Mouse (Mus musculus): ENCODE data around the gene Slk. TPM values are rescaled to one million over a fixed set of nuclear protein-coding genes. Genes with fewer than 3 reads are reported as not detected.

The Slk gene
- total RNA-seq, 2 experiments from 2014 or later, result 51.3 to 55.7 TPM

- Histone ChIP-seq H3K27ac (no peak overlapping the region), H3K4me3 (no peak overlapping the region)
- no peak for DNase-seq (ENCODE audit: extremely low spot score in 1 of 2, low spot score in 2 of 2)
- intact Hi-C loops (cut with DNase I), result no loop called here
- TF ChIP-seq CTCF (IDR thresholded peaks at IDR 0.05), result no peak
Observed at GRCm38 (mm10) chr19:47573718-47574117, 5.8 kb upstream of the Slk start.

GRCm38 (mm10) chr19:47578581-47579224, 775 bp upstream of the Slk start:
- intact Hi-C loops (cut with DNase I), result loop anchor here (2.0 kb wide), 1 partner anchor 42 kb away; the partner anchor contains the start of gene Stn1
- no peak for TF ChIP-seq CTCF (IDR thresholded peaks at IDR 0.05)
- DNase-seq (ENCODE audit: extremely low spot score in 1 of 2, low spot score in 2 of 2), result no peak

GRCm38 (mm10) chr19:47579788-47580631, 532 bp downstream of the Slk start:
- DNase-seq (ENCODE audit: extremely low spot score in 1 of 2, low spot score in 2 of 2), result no peak
- peak overlapping the region; percentile 63 for H3K27ac ChIP-seq
- no peak for TF ChIP-seq CTCF (IDR thresholded peaks at IDR 0.05)
- intact Hi-C loops (cut with DNase I), result loop anchor here (2.0 kb wide), 2 partner anchors 43 to 73 kb away; partner anchors contain the start of gene Stn1
- peak overlapping the region; percentile 78 for H3K4me3 ChIP-seq

More at GRCm38 (mm10) chr19:47578581-47579224, 775 bp upstream of the Slk start:
- Histone ChIP-seq H3K4me3 (peak overlapping the region; percentile 78), H3K27ac (peak overlapping the region; percentile 86)

GRCm38 (mm10) chr19:47585772-47586171, 6.3 kb downstream of the Slk start:
- no peak for DNase-seq (ENCODE audit: extremely low spot score in 1 of 2, low spot score in 2 of 2)
- no peak overlapping the region for H3K4me3 ChIP-seq
- no peak overlapping the region for H3K27ac ChIP-seq
- intact Hi-C loops (cut with DNase I), result no loop called here
- no peak for TF ChIP-seq CTCF (IDR thresholded peaks at IDR 0.05)

- intact Hi-C loops (cut with DNase I), result no loop called here
- DNase-seq (ENCODE audit: extremely low spot score in 1 of 2, low spot score in 2 of 2), result no peak
- no peak overlapping the region for H3K4me3 ChIP-seq
- H3K27ac ChIP-seq, result no peak overlapping the region
- no peak for TF ChIP-seq CTCF (IDR thresholded peaks at IDR 0.05)
Observed at GRCm38 (mm10) chr19:47587009-47587408, 7.5 kb downstream of the Slk start.

- DNase-seq (ENCODE audit: extremely low spot score in 1 of 2, low spot score in 2 of 2), result no peak
- Histone ChIP-seq H3K4me3 (no peak overlapping the region), H3K27ac (no peak overlapping the region)
- TF ChIP-seq CTCF (IDR thresholded peaks at IDR 0.05), result no peak
- intact Hi-C loops (cut with DNase I), result no loop called here
Observed at GRCm38 (mm10) chr19:47608513-47608912, 29.0 kb downstream of the Slk start.

GRCm38 (mm10) chr19:47613442-47613841, 34.0 kb downstream of the Slk start:
- intact Hi-C loops (cut with DNase I), result loop anchor here (2.0 kb wide), 1 partner anchor 107 kb away; no protein-coding TSS in a partner anchor
- DNase-seq (ENCODE audit: extremely low spot score in 1 of 2, low spot score in 2 of 2), result no peak
- Histone ChIP-seq H3K27ac (no peak overlapping the region), H3K4me3 (no peak overlapping the region)
- TF ChIP-seq CTCF (IDR thresholded peaks at IDR 0.05), result peak; percentile 26

- intact Hi-C loops (cut with DNase I), result loop anchor here (10.0 kb wide), 1 partner anchor 267 kb away; no protein-coding TSS in a partner anchor
- no peak for DNase-seq (ENCODE audit: extremely low spot score in 1 of 2, low spot score in 2 of 2)
- TF ChIP-seq CTCF (IDR thresholded peaks at IDR 0.05), result no peak
- Histone ChIP-seq H3K4me3 (no peak overlapping the region), H3K27ac (no peak overlapping the region)
Observed at GRCm38 (mm10) chr19:47621478-47621877, 42.0 kb downstream of the Slk start.

- H3K27ac ChIP-seq, result peak overlapping the region; percentile 47
- H3K4me3 ChIP-seq, result no peak overlapping the region
- no peak for TF ChIP-seq CTCF (IDR thresholded peaks at IDR 0.05)
- intact Hi-C loops (cut with DNase I), result loop anchor here (10.0 kb wide), 1 partner anchor 270 kb away; no protein-coding TSS in a partner anchor
- no peak for DNase-seq (ENCODE audit: extremely low spot score in 1 of 2, low spot score in 2 of 2)
Observed at GRCm38 (mm10) chr19:47624940-47625711, 45.6 kb downstream of the Slk start.

GRCm38 (mm10) chr19:47627450-47627849, 48.0 kb downstream of the Slk start:
- H3K27ac ChIP-seq, result no peak overlapping the region
- no peak for TF ChIP-seq CTCF (IDR thresholded peaks at IDR 0.05)
- intact Hi-C loops (cut with DNase I), result loop anchor here (10.0 kb wide), 1 partner anchor 273 kb away; no protein-coding TSS in a partner anchor
- DNase-seq (ENCODE audit: extremely low spot score in 1 of 2, low spot score in 2 of 2), result peak in 1 of 2 experiments; percentile 41
- no peak overlapping the region for H3K4me3 ChIP-seq

GRCm38 (mm10) chr19:47629068-47629467, 49.6 kb downstream of the Slk start:
- intact Hi-C loops (cut with DNase I), result loop anchor here (10.0 kb wide), 1 partner anchor 274 kb away; no protein-coding TSS in a partner anchor
- Histone ChIP-seq H3K4me3 (no peak overlapping the region), H3K27ac (no peak overlapping the region)
- no peak for DNase-seq (ENCODE audit: extremely low spot score in 1 of 2, low spot score in 2 of 2)
- no peak for TF ChIP-seq CTCF (IDR thresholded peaks at IDR 0.05)
